Mouse (Mus musculus): Measurements from ENCODE around the gene Prtn3.

GRCm38 (mm10) chr10:79880721-79881120 lies 6.4 kb downstream of the Prtn3 start:
- TF ChIP-seq EP300 (IDR thresholded peaks at IDR 0.05; ENCODE audit: low read depth) (no peak), CTCF (IDR thresholded peaks at IDR 0.05; ENCODE audit: low read depth) (no peak)
